Mouse (Mus musculus) embryonic facial prominence, embryonic 15.5 days (tissue): Measurements from ENCODE around the gene Ptprn2. TPM values are rescaled to one million over a fixed set of nuclear protein-coding genes. Genes with fewer than 3 reads are reported as not detected.
"Not testable (repeated sequence)": the region's sequence is repeated elsewhere in the genome, so short reads cannot be mapped to it uniquely, and the experiment has no call there.

Experiments used
- ATAC-seq: fragments of 200-750 bp; cut with Nextera tagmentation; 2 replicates; pipeline ENCODE4 v1.8.0; 2017; ENCODE audit warnings: low read depth, moderate TSS enrichment; ENCODE audit not compliant: insufficient number of reproducible peaks, low FRiP score, low TSS enrichment
- H3K27ac ChIP-seq: fragments of 300-500 bp; sonication (generic); replicated peaks from 2 replicates; pipeline ENCODE4 v1.5.1; 2015; ENCODE audit warnings: mild to moderate bottlenecking, inconsistent platforms
- H3K27me3 ChIP-seq: fragments of 300-500 bp; sonication (generic); 2 replicates; pipeline ENCODE4 v1.6.1; 2015; ENCODE audit warnings: inconsistent platforms
- H3K36me3 ChIP-seq: fragments of 300-500 bp; sonication (generic); 2 replicates; pipeline ENCODE4 v1.6.1; 2015; ENCODE audit warnings: mild to moderate bottlenecking, inconsistent platforms
- H3K4me1 ChIP-seq: fragments of 300-500 bp; sonication (generic); 2 replicates; pipeline ENCODE4 v1.6.1; 2015; ENCODE audit warnings: inconsistent platforms
- H3K4me2 ChIP-seq: fragments of 300-500 bp; sonication (generic); replicated peaks from 2 replicates; pipeline ENCODE4 v1.6.1; 2015; ENCODE audit warnings: mild to moderate bottlenecking, inconsistent platforms
- H3K4me3 ChIP-seq: fragments of 300-500 bp; sonication (generic); replicated peaks from 2 replicates; pipeline ENCODE4 v1.5.1; 2015; ENCODE audit warnings: mild to moderate bottlenecking, inconsistent platforms
- H3K9ac ChIP-seq: fragments of 300-500 bp; sonication (generic); 2 replicates; pipeline ENCODE4 v1.6.1; 2015; ENCODE audit warnings: inconsistent platforms
- H3K9me3 ChIP-seq: fragments of 300-500 bp; sonication (generic); replicated peaks from 2 replicates; pipeline ENCODE4 v1.6.1; 2016; ENCODE audit warnings: inconsistent platforms
- WGBS: fragments of 180-500 bp; shearing (Covaris S2); methylation state at CpG from one replicate; pipeline ENCODE4 v1.1.7; 2015; 5-methylcytosine and 5-hydroxymethylcytosine counted together
- polyA plus RNA-seq: library from polyadenylated mRNA; unstranded; fragments of >200 nt; fragmentation: Nextera tagmentation; extraction: Ambion mirVana; gene quantifications from 2 replicates; pipeline ENCODE4 v1.2.1, GENCODE M21; 2015

The Ptprn2 gene
- polyA plus RNA-seq, 1 experiment from 2014 or later = 0.12 TPM

DNA sequence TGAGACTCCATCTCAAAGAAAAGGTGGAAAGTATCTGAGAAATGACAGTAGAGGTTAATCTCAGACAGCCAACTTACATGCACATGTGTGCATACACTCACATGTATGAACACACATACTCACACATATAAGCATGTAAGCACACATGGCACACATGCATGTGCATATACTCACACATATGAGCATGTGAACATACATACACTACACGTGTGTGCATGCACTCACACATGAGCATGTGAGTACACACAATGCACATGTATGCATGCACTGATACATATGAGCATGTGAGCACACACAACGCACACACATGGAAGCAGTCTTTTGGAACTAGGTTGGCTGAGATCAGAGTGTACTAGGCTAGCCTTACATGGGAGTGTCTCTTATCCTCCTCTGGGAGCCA lies 81.7 kb downstream of the Ptprn2 start:
- H3K4me3 ChIP-seq = no peak overlapping the region
- 77% methylated on average over 2 of the region's 2 CpGs for WGBS
- no peak overlapping the region for H3K9ac ChIP-seq
- ATAC-seq = no peak
- H3K4me2 ChIP-seq = no peak overlapping the region
- H3K27me3 ChIP-seq = no peaks in the 10 kb centered on the region
- no peaks in the 10 kb centered on the region for H3K36me3 ChIP-seq
- no peaks in the 10 kb centered on the region for H3K9me3 ChIP-seq
- H3K4me1 ChIP-seq = no peaks in the 10 kb centered on the region
- H3K27ac ChIP-seq = no peak overlapping the region

DNA sequence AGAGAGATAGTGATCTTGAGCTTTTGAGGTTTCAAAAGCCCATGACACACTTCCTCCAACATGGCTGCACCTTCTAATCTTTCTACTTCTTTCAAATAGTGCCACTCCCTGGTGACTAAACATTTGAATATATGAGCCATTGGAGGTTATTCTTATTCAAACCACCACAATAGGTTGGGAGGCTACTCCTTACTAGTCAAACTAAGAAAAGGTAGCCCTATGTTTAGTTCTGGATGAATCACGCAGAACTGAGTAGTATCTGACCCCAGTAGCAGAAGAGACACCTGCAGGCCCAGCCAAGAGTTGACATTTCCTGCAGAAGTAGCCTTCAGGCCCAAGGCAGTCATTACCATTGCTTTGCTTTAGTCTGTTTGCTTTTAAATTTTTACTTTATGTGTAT lies 84.0 kb downstream of the Ptprn2 start:
- WGBS = 42% methylated on average over 1 of the region's 1 CpGs
- ATAC-seq = no peak
- no peak overlapping the region for H3K4me3 ChIP-seq
- H3K4me1 ChIP-seq = no peaks in the 10 kb centered on the region
- no peak overlapping the region for H3K9ac ChIP-seq
- no peak overlapping the region for H3K4me2 ChIP-seq
- H3K27ac ChIP-seq = no peak overlapping the region
- no peaks in the 10 kb centered on the region for H3K9me3 ChIP-seq
- no peaks in the 10 kb centered on the region for H3K36me3 ChIP-seq
- H3K27me3 ChIP-seq = no peaks in the 10 kb centered on the region

DNA sequence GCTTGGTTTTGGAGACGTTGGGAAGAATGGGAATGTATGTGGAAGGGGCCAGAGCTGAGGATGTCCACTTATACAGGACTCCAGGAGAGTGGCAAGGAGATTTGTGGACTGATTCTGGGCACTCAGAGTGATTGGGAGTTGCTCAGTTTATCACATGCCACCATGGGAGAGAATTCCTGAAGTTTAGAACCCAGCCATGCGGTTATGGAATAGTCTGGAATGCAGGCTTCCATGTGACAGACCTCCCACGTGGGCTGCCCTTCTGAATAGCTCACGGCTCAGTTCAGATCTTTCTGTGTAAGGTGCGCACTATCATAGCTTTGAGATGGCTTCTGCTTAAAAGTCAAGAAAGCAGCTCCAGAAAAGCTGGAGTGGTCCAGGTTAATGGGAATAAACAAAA lies 88.6 kb downstream of the Ptprn2 start:
- Histone ChIP-seq H3K4me3 (no peak overlapping the region), H3K27ac (no peak overlapping the region), H3K36me3 (no peaks in the 10 kb centered on the region), H3K9me3 (no peaks in the 10 kb centered on the region), H3K9ac (no peak overlapping the region), H3K4me1 (no peaks in the 10 kb centered on the region), H3K27me3 (no peaks in the 10 kb centered on the region), H3K4me2 (no peak overlapping the region)
- WGBS = 74% methylated on average over 5 of the region's 5 CpGs
- ATAC-seq = no peak

DNA sequence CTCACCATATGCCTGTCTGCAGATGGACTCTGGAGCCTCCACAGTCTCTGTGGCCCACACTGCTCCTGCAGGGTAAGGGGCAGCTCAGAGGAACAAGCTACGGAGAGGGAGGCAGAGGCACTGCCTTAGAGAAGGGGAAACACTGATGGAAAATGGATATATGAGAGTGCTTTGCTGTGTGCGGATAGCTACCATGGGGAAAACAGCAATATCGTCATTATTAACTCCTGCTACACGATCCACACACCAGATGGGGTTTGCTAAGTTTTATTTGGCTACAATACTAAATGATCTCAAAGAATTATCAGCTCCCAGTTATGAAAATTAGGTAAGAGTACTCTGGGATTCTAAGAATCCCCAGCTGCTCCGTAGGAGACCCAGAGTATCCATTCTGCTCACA lies 89.2 kb downstream of the Ptprn2 start:
- no peaks in the 10 kb centered on the region for H3K27me3 ChIP-seq
- no peaks in the 10 kb centered on the region for H3K36me3 ChIP-seq
- no peaks in the 10 kb centered on the region for H3K4me1 ChIP-seq
- no peaks in the 10 kb centered on the region for H3K9me3 ChIP-seq
- WGBS = 62% methylated on average over 5 of the region's 5 CpGs
- H3K4me3 ChIP-seq = no peak overlapping the region
- H3K4me2 ChIP-seq = no peak overlapping the region
- ATAC-seq = no peak
- no peak overlapping the region for H3K27ac ChIP-seq
- no peak overlapping the region for H3K9ac ChIP-seq

DNA sequence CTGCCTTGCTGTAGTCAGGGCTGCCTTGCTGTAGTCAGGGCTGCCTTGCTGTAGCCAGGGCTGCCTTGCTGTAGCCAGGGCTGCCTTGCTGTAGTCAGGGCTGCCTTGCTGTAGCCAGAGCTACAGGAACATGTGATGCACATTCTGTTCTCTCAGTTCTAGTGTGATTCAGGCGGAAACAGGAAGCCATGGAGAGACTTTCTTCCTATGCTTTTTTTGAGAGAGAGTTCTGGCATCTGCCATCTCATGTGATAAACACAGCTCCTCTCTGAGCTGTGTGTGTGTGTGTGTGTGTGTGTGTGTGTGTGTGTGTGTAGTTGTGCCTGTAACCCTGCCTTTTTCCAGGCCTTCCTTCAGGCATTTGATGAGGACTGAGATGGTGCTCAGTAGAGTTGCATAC lies 92.4 kb downstream of the Ptprn2 start:
- H3K9me3 ChIP-seq, H3K36me3 ChIP-seq, H3K9ac ChIP-seq, H3K4me2 ChIP-seq, H3K27ac ChIP-seq, H3K27me3 ChIP-seq, H3K4me3 ChIP-seq, ATAC-seq, H3K4me1 ChIP-seq: not testable (repeated sequence)
- 53% methylated on average over 1 of the region's 1 CpGs for WGBS

DNA sequence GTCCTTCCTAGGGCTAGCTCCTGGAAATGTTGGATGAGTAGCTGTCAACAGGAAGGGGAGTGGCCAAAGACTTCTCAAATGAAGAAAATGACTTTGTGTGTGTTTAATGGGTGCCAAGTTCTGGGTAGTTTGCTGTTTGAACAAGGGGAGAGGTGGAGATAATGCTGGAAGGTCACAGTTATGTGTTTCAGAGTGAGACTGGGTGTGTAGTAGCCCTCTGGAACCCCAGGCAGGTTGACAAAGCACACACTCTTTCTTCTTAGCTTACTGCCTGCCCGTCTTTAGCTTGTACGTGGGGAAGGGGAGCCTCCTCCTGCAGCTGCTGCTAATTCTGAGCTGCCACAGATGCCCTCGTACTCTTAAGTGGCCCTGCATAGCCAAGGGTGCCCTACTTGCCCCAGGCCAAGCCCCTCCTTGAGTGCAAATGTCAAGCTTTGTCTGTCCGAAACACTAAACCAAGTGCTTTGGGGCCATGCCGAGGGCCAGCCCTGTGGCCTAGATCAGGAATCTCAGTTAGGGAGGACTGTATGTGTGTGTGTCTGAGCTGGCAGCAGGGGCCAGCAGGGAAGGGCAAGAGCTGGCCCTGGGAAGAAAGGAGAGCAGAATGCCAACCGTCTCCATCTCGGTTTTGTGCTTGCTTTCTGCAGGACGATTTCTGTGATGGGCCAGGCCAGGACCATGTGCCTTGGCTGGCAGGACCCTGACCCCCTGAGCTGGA lies 95.5 kb downstream of the Ptprn2 start:
- Histone ChIP-seq H3K4me3 (no peak overlapping the region), H3K9ac (no peak overlapping the region), H3K9me3 (no peaks in the 10 kb centered on the region), H3K4me2 (no peak overlapping the region), H3K27me3 (no peaks in the 10 kb centered on the region), H3K4me1 (no peaks in the 10 kb centered on the region), H3K36me3 (no peaks in the 10 kb centered on the region), H3K27ac (no peak overlapping the region)
- ATAC-seq = no peak
- WGBS = 40% methylated on average over 8 of the region's 8 CpGs

DNA sequence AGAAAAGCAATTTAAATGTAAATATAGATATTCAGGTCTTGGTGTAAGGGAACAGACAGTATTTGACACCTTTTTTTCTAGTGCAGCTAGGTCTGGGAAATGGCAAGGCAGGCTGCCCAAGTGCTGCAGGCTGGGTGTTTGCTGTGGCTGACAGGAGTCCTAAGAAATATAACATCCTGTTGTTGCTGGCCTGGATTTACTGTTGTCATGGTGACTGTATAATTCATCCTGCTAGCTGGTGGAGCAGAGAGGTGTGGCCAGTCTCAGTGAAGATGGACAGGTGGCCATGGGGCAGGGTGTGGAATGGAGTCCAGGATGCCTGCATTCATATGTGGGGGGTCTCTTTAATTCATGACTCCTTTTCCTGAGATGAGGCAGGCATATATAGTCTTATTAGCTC lies 96.3 kb downstream of the Ptprn2 start:
- Histone ChIP-seq H3K4me2 (no peak overlapping the region), H3K27me3 (no peaks in the 10 kb centered on the region), H3K9me3 (no peaks in the 10 kb centered on the region), H3K9ac (no peak overlapping the region), H3K4me1 (no peaks in the 10 kb centered on the region), H3K36me3 (no peaks in the 10 kb centered on the region), H3K4me3 (no peak overlapping the region), H3K27ac (no peak overlapping the region)
- no peak for ATAC-seq

DNA sequence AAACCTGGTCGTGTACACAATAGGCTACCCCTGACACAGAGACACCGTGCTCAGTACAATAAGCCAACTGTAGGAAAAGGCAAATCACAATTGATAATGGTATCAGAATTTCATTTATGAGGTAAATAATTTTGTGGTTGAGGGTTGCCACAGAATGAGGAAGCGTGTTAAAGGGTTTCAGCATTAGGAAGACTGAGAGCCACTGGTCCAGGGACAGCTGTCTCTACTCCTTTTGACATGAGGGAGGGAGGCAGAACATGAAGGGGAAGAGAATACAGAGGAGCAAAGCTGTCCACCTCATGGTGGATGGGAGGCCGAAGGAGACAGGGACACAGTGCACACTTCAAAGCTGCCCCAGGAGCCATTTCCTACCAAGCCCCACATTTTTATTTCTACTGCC lies 97.3 kb downstream of the Ptprn2 start:
- Histone ChIP-seq H3K27ac (no peak overlapping the region), H3K9ac (no peak overlapping the region), H3K4me3 (no peak overlapping the region), H3K27me3 (no peaks in the 10 kb centered on the region), H3K36me3 (no peaks in the 10 kb centered on the region), H3K9me3 (no peaks in the 10 kb centered on the region), H3K4me2 (no peak overlapping the region), H3K4me1 (no peaks in the 10 kb centered on the region)
- no peak for ATAC-seq
- WGBS = 82% methylated on average over 4 of the region's 4 CpGs

DNA sequence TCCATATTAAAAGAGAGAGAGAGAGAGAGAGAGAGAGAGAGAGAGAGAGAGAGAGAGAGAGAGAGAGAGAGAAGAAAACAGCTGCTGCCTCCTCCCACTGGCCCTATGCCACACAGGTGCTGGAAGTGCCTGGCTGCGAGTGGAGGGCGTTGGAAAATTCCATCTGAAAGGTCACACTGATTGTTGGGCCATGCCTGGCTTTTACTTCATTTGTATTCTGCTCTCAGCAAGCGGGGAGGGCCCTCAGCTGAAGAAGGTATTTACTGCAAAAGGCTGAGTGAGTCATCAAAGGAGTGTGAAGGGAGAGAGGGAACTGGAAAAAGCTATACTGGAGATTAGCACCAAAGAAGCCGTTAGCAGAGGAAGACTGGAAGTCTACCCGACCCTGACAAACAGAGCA lies 99.5 kb downstream of the Ptprn2 start:
- Histone ChIP-seq H3K27me3 (no peaks in the 10 kb centered on the region), H3K36me3 (no peaks in the 10 kb centered on the region), H3K4me2 (no peak overlapping the region), H3K9ac (no peak overlapping the region), H3K4me3 (no peak overlapping the region), H3K9me3 (no peaks in the 10 kb centered on the region), H3K27ac (no peak overlapping the region), H3K4me1 (no peaks in the 10 kb centered on the region)
- no peak for ATAC-seq
- WGBS = 29% methylated on average over 5 of the region's 5 CpGs

DNA sequence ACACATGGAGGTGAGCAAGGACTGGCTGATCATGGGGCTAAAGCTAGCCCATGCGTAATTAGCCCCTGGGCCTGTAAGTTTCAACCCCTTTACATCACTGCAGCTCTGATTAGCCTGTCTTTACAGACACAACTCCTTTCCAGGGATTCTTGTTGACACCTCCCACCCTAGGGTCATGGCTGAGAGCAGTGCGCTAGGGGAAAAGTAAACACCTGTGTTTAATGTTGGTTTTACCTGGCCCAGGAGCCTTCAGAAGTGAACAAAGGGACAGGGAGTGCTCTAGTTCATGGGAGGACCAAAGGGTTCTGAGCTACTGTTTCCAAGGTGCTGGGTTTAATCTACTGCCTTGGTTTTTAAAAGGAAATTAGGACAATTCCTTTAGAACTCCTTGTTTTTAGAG lies 100.6 kb downstream of the Ptprn2 start:
- no peak overlapping the region for H3K4me2 ChIP-seq
- H3K27me3 ChIP-seq = no peaks in the 10 kb centered on the region
- no peak overlapping the region for H3K4me3 ChIP-seq
- no peak overlapping the region for H3K9ac ChIP-seq
- no peak overlapping the region for H3K27ac ChIP-seq
- no peaks in the 10 kb centered on the region for H3K36me3 ChIP-seq
- ATAC-seq = no peak
- no peaks in the 10 kb centered on the region for H3K9me3 ChIP-seq
- no peaks in the 10 kb centered on the region for H3K4me1 ChIP-seq
- WGBS = 82% methylated on average over 2 of the region's 2 CpGs

DNA sequence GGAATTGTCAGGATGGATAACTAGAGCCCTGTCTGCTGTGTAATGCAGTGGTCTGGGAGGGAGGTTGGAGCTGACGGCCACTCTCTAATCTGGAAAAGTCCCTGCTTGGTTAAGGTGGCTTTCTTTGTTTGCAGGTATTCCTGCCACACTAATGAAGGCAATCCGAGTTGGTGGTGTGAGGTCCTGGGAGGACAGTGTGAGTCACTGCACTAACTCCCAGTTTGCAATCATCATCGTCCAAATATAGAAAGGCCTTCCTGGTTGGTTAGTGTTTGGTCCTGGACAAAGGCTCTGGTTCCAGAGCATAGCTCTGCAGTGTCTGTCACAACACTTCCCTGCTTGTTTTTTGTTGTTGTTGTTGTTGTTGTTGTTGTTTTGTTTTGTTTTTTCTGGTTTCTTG lies 102.0 kb downstream of the Ptprn2 start:
- WGBS = 62% methylated on average over 3 of the region's 3 CpGs
- H3K27me3 ChIP-seq = no peaks in the 10 kb centered on the region
- no peak overlapping the region for H3K9ac ChIP-seq
- no peak overlapping the region for H3K4me2 ChIP-seq
- H3K4me1 ChIP-seq = no peaks in the 10 kb centered on the region
- no peak overlapping the region for H3K27ac ChIP-seq
- ATAC-seq = no peak
- H3K4me3 ChIP-seq = no peak overlapping the region
- no peaks in the 10 kb centered on the region for H3K36me3 ChIP-seq
- no peaks in the 10 kb centered on the region for H3K9me3 ChIP-seq

DNA sequence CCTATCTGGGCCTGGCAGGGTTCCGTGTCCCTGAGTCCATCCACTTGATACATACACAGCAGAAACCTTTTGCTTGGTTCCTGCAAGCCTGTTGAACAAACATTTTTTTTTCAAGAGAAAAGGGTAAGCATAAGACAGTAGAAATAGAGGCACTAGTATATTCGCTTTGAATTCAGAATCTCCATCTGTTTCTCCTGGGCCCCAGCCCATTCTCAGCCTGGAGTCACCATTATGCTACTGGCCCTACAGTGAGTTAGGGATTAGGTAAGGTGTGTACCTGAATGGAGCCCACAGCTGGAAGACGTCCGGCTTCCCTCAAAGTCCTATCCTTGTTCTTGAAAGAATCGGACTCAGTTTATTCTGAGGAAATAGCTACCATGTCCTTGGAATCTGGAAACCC lies 104.6 kb downstream of the Ptprn2 start:
- Histone ChIP-seq H3K4me3 (no peak overlapping the region), H3K4me1 (no peaks in the 10 kb centered on the region), H3K4me2 (no peak overlapping the region), H3K36me3 (no peaks in the 10 kb centered on the region), H3K9me3 (no peaks in the 10 kb centered on the region), H3K27ac (no peak overlapping the region), H3K9ac (no peak overlapping the region), H3K27me3 (no peaks in the 10 kb centered on the region)
- WGBS = 91% methylated on average over 5 of the region's 5 CpGs
- no peak for ATAC-seq
